Mouse (Mus musculus): ENCODE data around the gene Acvr1b.

DNA sequence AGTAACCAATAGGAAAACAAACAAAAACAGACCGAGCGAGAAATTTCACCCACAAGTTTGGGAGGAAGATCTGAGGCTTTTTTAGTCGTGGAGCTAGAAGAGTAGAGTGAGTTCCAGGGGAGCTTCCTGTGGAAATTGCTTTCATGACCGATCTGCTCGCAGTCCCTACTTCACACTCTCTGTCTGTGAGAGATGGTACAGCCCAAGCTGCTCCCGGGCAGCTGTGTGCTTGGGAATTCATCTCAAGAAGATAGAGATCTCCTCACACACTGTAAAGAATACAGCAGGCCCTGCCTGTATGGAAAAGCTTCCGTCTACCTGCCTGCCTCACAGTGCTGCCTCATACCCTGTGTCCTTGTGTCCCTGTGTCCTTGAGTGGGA, 18.4 kb downstream of the Acvr1b start:
- TF ChIP-seq POLR2A (IDR thresholded peaks at IDR 0.05; ENCODE audit: insufficient read length, low read depth) (no peak), USF1 (IDR thresholded peaks at IDR 0.05; ENCODE audit: low read depth) (no peak), MAX (IDR thresholded peaks at IDR 0.05; ENCODE audit: low read depth) (no peak), MYOD1 (IDR thresholded peaks at IDR 0.05; ENCODE audit: control insufficient read depth in 1 of 3, insufficient read length in 2 of 3, low read depth in 2 of 3) (no peak), E2F4 (IDR thresholded peaks at IDR 0.05; ENCODE audit: insufficient read depth) (no peak), CEBPB (IDR thresholded peaks at IDR 0.05; ENCODE audit: insufficient read depth, poor library complexity, severe bottlenecking) (no peak), TCF12 (IDR thresholded peaks at IDR 0.05; ENCODE audit: insufficient read depth, poor library complexity, severe bottlenecking) (no peak), TCF3 (IDR thresholded peaks at IDR 0.05; ENCODE audit: insufficient read length, low read depth) (no peak), POLR2AphosphoS2 (IDR thresholded peaks at IDR 0.05; ENCODE audit: insufficient read length, low read depth) (no peak), MYOG (IDR thresholded peaks at IDR 0.05; ENCODE audit: control insufficient read depth in 1 of 3, insufficient read depth in 1 of 3, insufficient read length in 2 of 3, low read depth in 2 of 3) (no peak), REST (IDR thresholded peaks at IDR 0.05; ENCODE audit: insufficient read depth, insufficient read length) (no peak), SRF (IDR thresholded peaks at IDR 0.05; ENCODE audit: control insufficient read depth, insufficient read length, low read depth) (no peak)

All from myocyte (in vitro differentiated cells).